Mouse (Mus musculus): ENCODE measurements around the gene Olfr455. TPM values are rescaled to one million over a fixed set of nuclear protein-coding genes. Genes with fewer than 3 reads are reported as not detected.

Gene Olfr455
- polyA plus RNA-seq, 1 experiment from 2014 or later, result not detected

DNA sequence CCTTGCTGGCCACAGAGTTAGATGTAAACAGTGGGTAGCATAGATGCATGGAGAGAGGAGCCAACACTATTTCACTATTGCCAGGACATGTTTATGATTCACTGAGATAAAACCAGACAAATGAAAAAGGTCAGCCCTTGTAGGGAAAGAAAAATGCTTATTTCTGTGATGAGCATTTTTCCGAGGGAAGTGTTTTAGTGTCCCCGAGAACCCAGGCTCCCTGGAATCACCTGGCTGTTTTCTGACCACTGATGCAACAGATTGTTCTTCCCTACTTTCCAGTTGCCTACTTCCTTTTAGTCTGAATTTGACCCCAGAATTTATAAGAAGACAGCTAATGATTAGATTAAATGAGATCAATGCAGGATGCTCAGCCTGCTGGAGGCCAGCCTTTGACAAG lies 1.2 kb downstream of the Olfr455 start:
- Histone ChIP-seq H3K27ac (no peak overlapping the region), H3K4me3 (replicated peaks) (no peak overlapping the region), H3K9ac (no peak overlapping the region), H3K4me2 (no peak overlapping the region), H3K27me3 (no peaks in the 10 kb centered on the region), H3K4me1 (no peaks in the 10 kb centered on the region), H3K9me3 (replicated peaks) (no peaks in the 10 kb centered on the region), H3K36me3 (no peaks in the 10 kb centered on the region)
- WGBS, result 76% methylated on average over 2 of the region's 2 CpGs
- ATAC-seq (replicated peaks; ENCODE audit: low FRiP score), result no peak

DNA sequence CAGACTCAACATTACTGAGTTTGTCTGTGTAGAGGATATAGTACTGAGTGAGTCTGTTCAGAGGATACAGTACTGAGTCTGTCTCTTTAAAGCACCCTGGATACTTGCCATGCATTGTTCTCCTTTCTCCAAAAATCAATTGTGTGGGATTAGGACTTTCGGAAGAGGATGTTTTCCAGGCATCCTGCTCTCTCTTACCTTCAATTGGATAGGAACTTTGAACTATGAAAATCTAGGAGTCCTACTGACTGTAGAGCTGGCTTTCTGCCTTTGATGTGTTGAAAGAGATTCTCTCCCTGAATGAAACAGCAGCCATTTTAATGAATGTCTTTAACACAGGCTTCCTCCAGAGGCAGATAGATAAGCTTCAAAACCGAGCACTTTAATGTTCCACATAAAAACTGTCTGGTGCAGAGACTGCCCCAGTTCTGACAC lies 1.9 kb downstream of the Olfr455 start:
- Histone ChIP-seq H3K4me3 (replicated peaks) (no peak overlapping the region), H3K9me3 (replicated peaks) (no peaks in the 10 kb centered on the region), H3K4me1 (no peaks in the 10 kb centered on the region), H3K27ac (no peak overlapping the region), H3K36me3 (no peaks in the 10 kb centered on the region), H3K9ac (no peak overlapping the region), H3K27me3 (no peaks in the 10 kb centered on the region), H3K4me2 (no peak overlapping the region)
- 45% methylated on average over 2 of the region's 2 CpGs for WGBS
- ATAC-seq (replicated peaks; ENCODE audit: low FRiP score), result no peak

DNA sequence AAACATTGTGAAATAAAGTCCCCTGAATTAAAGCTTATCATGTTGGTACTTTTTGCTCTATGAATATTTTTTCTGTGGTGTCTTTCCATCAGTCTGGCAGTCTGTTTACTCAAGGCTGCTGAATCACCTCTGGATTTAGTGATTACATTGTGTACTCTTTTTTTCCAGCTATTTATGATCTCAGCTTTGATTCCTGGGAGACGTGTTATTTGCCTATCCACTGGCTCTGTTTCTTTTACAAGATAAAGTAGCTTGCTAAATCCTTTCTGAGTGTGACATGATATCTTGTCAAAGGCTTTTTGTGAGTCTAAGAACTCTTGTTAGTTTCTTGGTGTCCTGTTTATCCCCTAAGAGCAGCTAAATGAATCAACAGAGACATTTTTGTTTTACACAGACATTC lies 2.5 kb downstream of the Olfr455 start:
- Histone ChIP-seq H3K9ac (no peak overlapping the region), H3K4me1 (no peaks in the 10 kb centered on the region), H3K36me3 (no peaks in the 10 kb centered on the region), H3K9me3 (replicated peaks) (no peaks in the 10 kb centered on the region), H3K4me2 (no peak overlapping the region), H3K27ac (no peak overlapping the region), H3K4me3 (replicated peaks) (no peak overlapping the region), H3K27me3 (no peaks in the 10 kb centered on the region)
- no peak for ATAC-seq (replicated peaks; ENCODE audit: low FRiP score)
- WGBS, result 56% methylated on average over 1 of the region's 1 CpGs

DNA sequence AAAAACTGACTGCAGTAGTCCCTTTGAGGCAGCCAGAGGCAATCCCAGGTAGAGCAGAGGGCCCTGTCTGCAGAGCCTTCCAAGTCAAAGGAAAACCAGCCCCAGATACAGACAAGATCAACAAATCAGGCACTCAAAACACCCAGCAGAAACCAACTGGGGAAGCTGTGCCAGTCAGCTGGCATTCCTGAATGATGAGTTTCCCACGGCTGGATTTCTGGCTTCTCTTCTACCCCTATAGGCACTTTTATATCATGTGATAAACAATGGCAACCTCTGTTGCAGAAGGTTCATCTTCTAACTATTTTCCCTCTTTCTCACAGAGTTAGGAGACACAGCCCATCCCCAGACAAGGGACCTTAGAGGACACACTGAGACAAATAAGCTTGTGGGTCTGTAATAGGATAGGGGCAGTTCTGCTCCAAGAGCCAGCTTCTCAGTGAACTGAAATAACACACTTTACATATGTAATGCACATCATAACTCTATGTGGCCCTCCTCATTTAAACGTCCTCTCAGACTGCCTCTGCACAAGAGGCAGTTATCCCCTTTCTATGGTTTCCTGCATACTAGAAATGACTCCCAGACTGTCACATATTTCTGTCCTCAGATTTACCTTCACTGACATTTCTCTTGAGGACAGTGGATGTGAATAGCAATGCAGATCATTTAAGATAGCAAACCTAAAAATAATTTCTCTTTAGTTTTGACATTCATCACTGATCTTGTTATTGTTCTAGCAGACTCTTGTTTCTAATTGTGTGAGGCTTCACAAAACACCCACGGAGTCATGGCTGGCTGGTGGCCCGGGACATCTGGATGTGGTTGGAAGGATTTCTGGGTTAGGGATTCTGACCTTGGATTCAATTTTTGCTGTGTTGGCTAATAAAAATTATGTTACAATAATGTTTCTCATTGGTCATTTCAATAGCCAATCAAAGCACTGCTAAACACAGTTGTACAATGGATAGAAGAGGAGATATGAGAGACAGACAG lies 5.1 kb downstream of the Olfr455 start:
- Histone ChIP-seq H3K9ac (no peak overlapping the region), H3K27ac (no peak overlapping the region), H3K4me3 (replicated peaks) (no peak overlapping the region), H3K27me3 (no peaks in the 10 kb centered on the region), H3K9me3 (replicated peaks) (no peaks in the 10 kb centered on the region), H3K4me1 (no peaks in the 10 kb centered on the region), H3K4me2 (no peak overlapping the region), H3K36me3 (no peaks in the 10 kb centered on the region)
- 42% methylated on average over 4 of the region's 4 CpGs for WGBS
- no peak for ATAC-seq (replicated peaks; ENCODE audit: low FRiP score)

DNA sequence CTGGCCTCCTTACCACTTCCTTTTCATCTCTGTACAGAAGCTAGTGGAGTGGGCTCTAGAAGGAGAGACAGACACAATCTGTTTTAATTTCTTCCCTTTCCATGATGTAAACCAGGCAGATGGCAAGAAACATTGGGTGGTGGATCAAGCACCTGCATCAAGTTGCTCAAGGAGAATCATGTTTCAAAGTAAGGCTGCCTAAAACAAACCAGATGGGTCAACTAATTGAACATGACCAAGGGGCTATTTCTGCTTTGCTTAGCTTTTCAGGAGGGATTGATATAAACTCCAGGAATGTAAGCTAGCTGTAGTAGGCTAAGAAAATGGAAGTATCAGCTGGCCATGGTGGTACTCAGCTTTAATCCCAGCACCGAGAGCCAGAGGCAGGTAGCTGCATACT lies 6.7 kb downstream of the Olfr455 start:
- Histone ChIP-seq H3K36me3 (no peaks in the 10 kb centered on the region), H3K27me3 (no peaks in the 10 kb centered on the region), H3K4me2 (no peak overlapping the region), H3K27ac (no peak overlapping the region), H3K4me1 (no peaks in the 10 kb centered on the region), H3K4me3 (replicated peaks) (no peak overlapping the region), H3K9ac (no peak overlapping the region), H3K9me3 (replicated peaks) (no peaks in the 10 kb centered on the region)
- WGBS, result 70% methylated on average over 1 of the region's 1 CpGs
- no peak for ATAC-seq (replicated peaks; ENCODE audit: low FRiP score)

DNA sequence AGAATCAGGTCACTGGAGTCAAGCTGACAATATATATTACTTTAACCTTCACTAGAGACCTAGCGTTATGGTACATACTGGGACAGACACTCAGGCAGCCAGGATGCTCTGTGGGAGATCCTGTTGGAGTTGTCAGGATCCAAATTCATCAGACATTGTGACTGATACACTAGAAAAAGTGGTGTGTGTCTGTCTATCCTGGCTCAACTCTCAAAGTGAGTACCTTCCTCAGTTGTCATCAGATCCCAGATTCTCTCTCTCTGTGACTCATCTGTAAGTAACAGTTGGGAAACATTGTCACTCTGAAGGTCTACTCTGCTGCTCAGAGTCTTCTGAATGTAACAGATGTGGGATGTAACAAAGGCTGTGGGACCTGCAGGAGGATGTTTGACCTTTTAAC lies 7.7 kb downstream of the Olfr455 start:
- ATAC-seq (replicated peaks; ENCODE audit: low FRiP score), result no peak
- no peaks in the 10 kb centered on the region for H3K9me3 ChIP-seq (replicated peaks)
- no peak overlapping the region for H3K9ac ChIP-seq
- no peaks in the 10 kb centered on the region for H3K4me1 ChIP-seq
- no peak overlapping the region for H3K4me3 ChIP-seq (replicated peaks)
- H3K27ac ChIP-seq, result no peak overlapping the region
- H3K27me3 ChIP-seq, result no peaks in the 10 kb centered on the region
- H3K36me3 ChIP-seq, result no peaks in the 10 kb centered on the region
- 89% methylated on average over 1 of the region's 1 CpGs for WGBS
- H3K4me2 ChIP-seq, result no peak overlapping the region

DNA sequence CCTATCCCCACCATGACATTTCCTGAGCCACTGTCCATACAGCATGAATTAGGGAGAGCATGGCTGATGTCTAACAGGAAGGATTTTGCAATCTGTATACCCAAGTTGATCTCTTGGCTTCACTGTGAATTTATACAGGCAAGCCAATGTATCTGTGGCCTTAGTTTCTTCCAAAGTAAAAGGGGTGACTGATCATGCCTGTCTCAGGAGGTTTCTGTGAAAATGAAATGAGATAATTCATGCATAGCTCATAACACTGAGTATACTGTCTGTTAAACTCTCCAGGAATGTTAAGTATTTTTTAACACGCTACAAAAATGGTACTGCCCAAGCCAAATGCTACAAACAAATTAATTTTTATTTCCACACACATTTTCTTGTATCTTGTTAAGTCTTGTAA lies 33.9 kb downstream of the Olfr455 start:
- ATAC-seq (replicated peaks; ENCODE audit: low FRiP score), result no peak
- WGBS, result 68% methylated on average over 1 of the region's 1 CpGs
- Histone ChIP-seq H3K27ac (no peak overlapping the region), H3K27me3 (no peaks in the 10 kb centered on the region), H3K36me3 (no peaks in the 10 kb centered on the region), H3K4me2 (no peak overlapping the region), H3K4me1 (no peaks in the 10 kb centered on the region), H3K9me3 (replicated peaks) (no peaks in the 10 kb centered on the region), H3K9ac (no peak overlapping the region), H3K4me3 (replicated peaks) (no peak overlapping the region)

DNA sequence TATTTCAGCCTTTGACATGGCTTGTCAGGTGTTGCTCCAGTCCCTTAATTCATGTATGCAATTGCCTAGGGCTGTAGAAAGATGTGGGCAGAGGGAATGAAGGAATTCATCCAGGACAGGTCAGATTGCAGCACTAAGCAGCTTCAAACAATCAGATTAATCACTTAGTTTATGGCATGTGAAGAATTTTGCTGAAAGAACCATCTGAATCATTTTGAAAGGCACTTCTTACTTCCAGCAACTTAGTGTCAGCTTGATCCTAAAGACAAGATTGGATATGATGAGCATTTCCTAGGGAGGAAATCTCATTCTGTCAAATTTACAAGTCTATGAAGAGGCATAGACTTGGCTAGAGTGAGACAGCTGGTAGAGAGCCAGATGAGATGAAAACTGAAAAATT lies 38.1 kb downstream of the Olfr455 start:
- H3K27ac ChIP-seq, result no peak overlapping the region
- H3K4me2 ChIP-seq, result no peak overlapping the region
- no peak overlapping the region for H3K9ac ChIP-seq
- H3K27me3 ChIP-seq, result no peaks in the 10 kb centered on the region
- H3K36me3 ChIP-seq, result no peaks in the 10 kb centered on the region
- H3K9me3 ChIP-seq (replicated peaks), result no peaks in the 10 kb centered on the region
- H3K4me1 ChIP-seq, result no peaks in the 10 kb centered on the region
- ATAC-seq (replicated peaks; ENCODE audit: low FRiP score), result no peak
- H3K4me3 ChIP-seq (replicated peaks), result no peak overlapping the region

DNA sequence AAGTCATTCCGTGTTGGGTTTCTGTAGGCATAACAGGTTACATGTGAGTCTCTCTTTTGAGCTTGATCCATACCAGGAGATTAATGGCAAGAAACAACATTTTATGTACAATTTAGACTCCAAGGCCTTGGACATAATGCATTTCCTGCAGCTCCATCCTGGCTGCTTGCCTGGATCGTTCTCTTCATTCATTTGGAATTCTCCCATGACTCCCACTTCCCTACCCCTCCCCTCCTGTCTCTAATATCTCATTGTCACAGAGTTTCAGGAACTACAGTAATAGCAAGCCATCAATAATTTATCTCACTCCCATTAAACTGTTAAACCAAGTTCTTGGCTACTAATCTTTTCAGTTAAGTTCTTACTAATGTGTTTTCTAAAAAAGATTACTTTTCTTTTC lies 43.9 kb downstream of the Olfr455 start:
- Histone ChIP-seq H3K4me2 (no peak overlapping the region), H3K27ac (no peak overlapping the region), H3K4me3 (replicated peaks) (no peak overlapping the region), H3K36me3 (no peaks in the 10 kb centered on the region), H3K9me3 (replicated peaks) (no peaks in the 10 kb centered on the region), H3K4me1 (no peaks in the 10 kb centered on the region), H3K9ac (no peak overlapping the region), H3K27me3 (no peaks in the 10 kb centered on the region)
- peak; percentile 79 for ATAC-seq (replicated peaks; ENCODE audit: low FRiP score)
- 60% methylated on average over 2 of the region's 2 CpGs for WGBS

DNA sequence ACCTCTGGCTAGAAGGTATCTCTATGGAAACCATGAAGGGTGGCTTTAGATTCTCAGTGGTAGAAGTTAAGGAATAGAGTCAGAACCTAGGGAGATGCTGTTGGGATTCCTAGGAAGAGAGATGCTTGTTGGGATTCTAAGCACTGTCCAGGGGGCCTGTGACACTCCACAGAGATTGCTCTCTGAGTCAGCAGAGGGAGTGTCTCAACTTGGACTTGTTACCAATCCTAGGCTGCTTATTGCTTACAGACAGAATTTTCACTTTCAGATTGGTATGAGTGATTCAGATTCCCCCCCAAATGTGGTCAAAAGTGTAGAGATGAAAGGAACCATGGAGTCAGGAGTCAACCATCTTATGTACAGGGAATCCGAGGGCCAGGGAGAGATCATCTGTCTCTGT lies 57.7 kb downstream of the Olfr455 start:
- WGBS, result 67% methylated on average over 1 of the region's 1 CpGs
- no peak overlapping the region for H3K4me3 ChIP-seq (replicated peaks)
- no peak overlapping the region for H3K4me2 ChIP-seq
- H3K4me1 ChIP-seq, result no peaks in the 10 kb centered on the region
- H3K36me3 ChIP-seq, result no peaks in the 10 kb centered on the region
- no peak for ATAC-seq (replicated peaks; ENCODE audit: low FRiP score)
- no peaks in the 10 kb centered on the region for H3K9me3 ChIP-seq (replicated peaks)
- no peaks in the 10 kb centered on the region for H3K27me3 ChIP-seq
- H3K9ac ChIP-seq, result no peak overlapping the region
- H3K27ac ChIP-seq, result no peak overlapping the region

DNA sequence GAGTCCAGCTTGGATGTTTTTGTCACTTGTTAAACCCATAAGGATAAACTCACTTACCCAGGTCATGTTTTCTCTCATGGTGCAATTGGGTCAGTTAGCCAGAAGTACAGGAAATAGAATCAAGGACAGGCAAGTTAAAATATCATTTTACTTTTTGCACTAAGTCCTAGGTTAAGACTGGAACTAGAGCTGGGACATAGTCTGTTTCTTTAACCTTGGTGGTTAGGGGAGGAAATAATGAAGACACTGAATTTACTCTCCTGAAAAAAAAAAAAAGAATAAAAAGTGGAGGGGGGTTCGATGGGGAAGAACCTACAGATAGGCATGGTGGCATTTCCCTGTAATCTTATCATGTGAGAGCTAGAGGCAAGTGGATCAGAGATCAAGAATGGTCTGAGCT lies 60.3 kb downstream of the Olfr455 start, which contains the start of gene Olfr456:
TSS of gene Olfr456 (minus strand) at position 101 of the 400 bp plus-strand sequence.
- H3K9ac ChIP-seq, result no peak within 1 kb of the TSS
- no peaks in the 10 kb centered on the region for H3K4me1 ChIP-seq
- no peaks in the 10 kb centered on the region for H3K9me3 ChIP-seq (replicated peaks)
- no peaks in the 10 kb centered on the region for H3K36me3 ChIP-seq
- H3K27ac ChIP-seq, result no peak within 1 kb of the TSS
- no peak within 1 kb of the TSS for H3K4me3 ChIP-seq (replicated peaks)
- H3K27me3 ChIP-seq, result no peaks in the 10 kb centered on the region
- ATAC-seq (replicated peaks; ENCODE audit: low FRiP score), result no peak
- 91% methylated on average over 1 of the region's 1 CpGs for WGBS
- no peak within 1 kb of the TSS for H3K4me2 ChIP-seq
